Mouse (Mus musculus) small intestine, adult 2 months (tissue): ENCODE measurements around the gene Izumo1r. TPM values are rescaled to one million over a fixed set of nuclear protein-coding genes. Genes with fewer than 3 reads are reported as not detected.

Experiments used
- H3K27ac ChIP-seq: fragments of 200-500 bp; 2 replicates; pipeline ENCODE4 v1.5.1; 2012; ENCODE audit warnings: low read depth, low read length, control low read depth, inconsistent platforms; ENCODE audit not compliant: insufficient read depth
- H3K27me3 ChIP-seq: fragments of 200-500 bp; 2 replicates; pipeline ENCODE4 v1.6.1; 2012; ENCODE audit warnings: mild to moderate bottlenecking, moderate library complexity, low read length, inconsistent platforms; ENCODE audit not compliant: control insufficient read depth, insufficient read depth
- H3K36me3 ChIP-seq: fragments of 200-500 bp; 2 replicates; pipeline ENCODE4 v1.6.1; 2012; ENCODE audit warnings: mild to moderate bottlenecking, low read length, control low read depth, inconsistent platforms; ENCODE audit not compliant: control insufficient read depth, insufficient read depth
- H3K4me1 ChIP-seq: fragments of 200-500 bp; 2 replicates; pipeline ENCODE4 v1.6.1; 2012; ENCODE audit warnings: low read length, inconsistent platforms, mixed read lengths; ENCODE audit not compliant: control insufficient read depth, insufficient read depth, insufficient read length
- H3K4me3 ChIP-seq: fragments of 200-500 bp; 2 replicates; pipeline ENCODE4 v1.5.1; 2012; ENCODE audit warnings: low read depth, mild to moderate bottlenecking, control low read depth, inconsistent platforms, low read length, moderate library complexity
- CTCF ChIP-seq: fragments of 200-500 bp; IDR thresholded peaks from 2 replicates; pipeline ENCODE4 v1.5.1; 2012; ENCODE audit warnings: low read depth, mild to moderate bottlenecking, control low read depth, inconsistent platforms, low read length, moderate library complexity, mixed read lengths; ENCODE audit not compliant: insufficient replicate concordance, insufficient read length; ENCODE audit errors: extremely low read depth
- POLR2A ChIP-seq: fragments of 200-500 bp; IDR thresholded peaks from 2 replicates; pipeline ENCODE4 v1.6.1; 2012; ENCODE audit warnings: low read depth, mild to moderate bottlenecking, control low read depth, inconsistent platforms, low read length, moderate library complexity
- WGBS: fragments of 180-500 bp; shearing (Covaris S2); methylation state at CpG from one replicate; pipeline ENCODE4 v1.1.7; 2018; 5-methylcytosine and 5-hydroxymethylcytosine counted together
- polyA plus RNA-seq: library from polyadenylated mRNA; depleted of rRNA; stranded (reverse); fragments of >200 nt; gene quantifications from 2 replicates; pipeline ENCODE4 v1.2.3, GENCODE M21; 2012

Izumo1r gene
- polyA plus RNA-seq, 1 experiment = 3.1 TPM

GRCm38 (mm10) chr9:14864726-14865125, 39.0 kb downstream of the Izumo1r start:
- Histone ChIP-seq H3K27ac (no peak overlapping the region), H3K27me3 (peaks cover 14% of the 10 kb centered on the region; the same call in 1 of the 2 replicates), H3K4me1 (no peaks in the 10 kb centered on the region), H3K36me3 (no peaks in the 10 kb centered on the region), H3K4me3 (no peak overlapping the region)
- TF ChIP-seq CTCF (no peak), POLR2A (no peak)
- WGBS = 67% methylated on average over 9 of the region's 9 CpGs

GRCm38 (mm10) chr9:14863126-14863525, 40.6 kb downstream of the Izumo1r start:
- TF ChIP-seq CTCF (no peak), POLR2A (no peak)
- Histone ChIP-seq H3K27ac (no peak overlapping the region), H3K4me1 (no peaks in the 10 kb centered on the region), H3K4me3 (no peak overlapping the region), H3K27me3 (peaks cover 17% of the 10 kb centered on the region; the same call in 1 of the 2 replicates), H3K36me3 (no peaks in the 10 kb centered on the region)
- 87% methylated on average over 3 of the region's 3 CpGs for WGBS

- Histone ChIP-seq H3K36me3 (no peaks in the 10 kb centered on the region), H3K27ac (no peak within 1 kb of the TSS), H3K4me3 (peak within 1 kb of the TSS; percentile 35), H3K27me3 (peaks cover 17% of the 10 kb centered on the region; the same call in 1 of the 2 replicates), H3K4me1 (no peaks in the 10 kb centered on the region)
- TF ChIP-seq CTCF (no peak), POLR2A (no peak)
- 2% methylated on average over 47 of the region's 47 CpGs for WGBS
Observed at GRCm38 (mm10) chr9:14859868-14860639, 43.7 kb downstream of the Izumo1r start, which contains the start of gene Gpr83. TSS of gene Gpr83 (plus strand) at chr9:14860210.

- Histone ChIP-seq H3K27me3 (peaks cover 17% of the 10 kb centered on the region; the same call in 1 of the 2 replicates), H3K27ac (no peak overlapping the region), H3K4me1 (no peaks in the 10 kb centered on the region), H3K36me3 (no peaks in the 10 kb centered on the region), H3K4me3 (no peak overlapping the region)
- 29% methylated on average over 3 of the region's 3 CpGs for WGBS
- TF ChIP-seq POLR2A = no peak
- TF ChIP-seq CTCF = no peak
Observed at GRCm38 (mm10) chr9:14858782-14859181, 45.0 kb downstream of the Izumo1r start.

GRCm38 (mm10) chr9:14858170-14858706, 45.5 kb downstream of the Izumo1r start:
- WGBS = 76% methylated on average over 7 of the region's 7 CpGs

GRCm38 (mm10) chr9:14856922-14857654, 46.7 kb downstream of the Izumo1r start:
- Histone ChIP-seq H3K27ac (no peak overlapping the region), H3K4me1 (no peaks in the 10 kb centered on the region), H3K4me3 (no peak overlapping the region), H3K27me3 (peaks cover 17% of the 10 kb centered on the region; the same call in 1 of the 2 replicates), H3K36me3 (no peaks in the 10 kb centered on the region)
- 33% methylated on average over 4 of the region's 4 CpGs for WGBS
- TF ChIP-seq POLR2A (no peak), CTCF (no peak)

More at GRCm38 (mm10) chr9:14858170-14858706, 45.5 kb downstream of the Izumo1r start:
- H3K27ac ChIP-seq = no peak overlapping the region
- no peak for TF ChIP-seq POLR2A
- no peak for TF ChIP-seq CTCF
- no peaks in the 10 kb centered on the region for H3K36me3 ChIP-seq
- H3K4me3 ChIP-seq = no peak overlapping the region
- H3K27me3 ChIP-seq = peaks cover 17% of the 10 kb centered on the region; the same call in 1 of the 2 replicates
- no peaks in the 10 kb centered on the region for H3K4me1 ChIP-seq
